Mouse (Mus musculus): ENCODE measurements around the gene Cd3g. TPM values are rescaled to one million over a fixed set of nuclear protein-coding genes. Genes with fewer than 3 reads are reported as not detected.
"Not testable (repeated sequence)": the region's sequence is repeated elsewhere in the genome, so short reads cannot be mapped to it uniquely, and the experiment has no call there.

The Cd3g gene
- total and polyA plus RNA-seq, 2 experiments from 2014 or later: not detected

DNA sequence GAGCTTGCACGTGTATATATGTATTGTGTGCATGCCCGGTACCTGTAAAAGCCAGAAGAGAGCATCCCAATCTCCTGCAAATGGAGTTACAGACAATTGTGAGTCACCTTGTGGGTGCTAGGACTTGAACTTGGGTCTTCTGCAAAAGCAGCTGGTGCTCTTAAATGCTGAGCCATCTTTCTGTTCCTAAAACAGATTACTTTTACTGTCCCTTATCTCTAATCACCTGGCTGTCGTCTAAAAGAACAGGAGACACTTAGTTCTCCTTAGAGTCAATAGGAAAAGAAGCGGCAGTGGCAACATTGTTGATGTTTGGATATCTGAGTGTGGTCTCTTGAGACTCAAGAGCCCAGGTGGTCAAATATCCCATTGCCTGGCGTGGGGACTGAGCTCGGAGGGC, 2.4 kb downstream of the Cd3g start:
- ATAC-seq (ENCODE audit: low FRiP score): no peak
- Histone ChIP-seq H3K4me3 (ENCODE audit: low read depth, low read length) (no peak overlapping the region), H3K4me1 (ENCODE audit: insufficient read depth, low read length) (no peaks in the 10 kb centered on the region), H3K27ac (ENCODE audit: low read depth, low read length) (no peak overlapping the region), H3K9ac (replicated peaks; ENCODE audit: low read length, poor library complexity, severe bottlenecking) (no peak overlapping the region), H3K27me3 (ENCODE audit: insufficient read depth, low read length) (peaks cover 8% of the 10 kb centered on the region), H3K4me2 (ENCODE audit: low read depth, low read length, poor library complexity, severe bottlenecking) (no peak overlapping the region), H3K36me3 (ENCODE audit: insufficient read depth, low read length) (no peaks in the 10 kb centered on the region), H3K9me3 (ENCODE audit: low read length) (no peaks in the 10 kb centered on the region)
- TF ChIP-seq CTCF (IDR thresholded peaks at IDR 0.05): no peak
- DNase-seq (ENCODE audit: low spot score): no peak
- 72% methylated on average over 6 of the region's 6 CpGs for WGBS

GRCm38 (mm10) chr9:44969450-44969849, 10.8 kb downstream of the Cd3g start:
- ATAC-seq (ENCODE audit: low FRiP score) (no peak), DNase-seq (ENCODE audit: low spot score) (no peak)
- H3K36me3 ChIP-seq (ENCODE audit: insufficient read depth, low read length): no peaks in the 10 kb centered on the region
- TF ChIP-seq CTCF (IDR thresholded peaks at IDR 0.05): peak; percentile 38
- WGBS: 86% methylated on average over 1 of the region's 1 CpGs
- no peak overlapping the region for H3K4me3 ChIP-seq (ENCODE audit: low read depth, low read length)
- peaks cover 4% of the 10 kb centered on the region; the same call in 1 of the 2 replicates for H3K4me1 ChIP-seq (ENCODE audit: insufficient read depth, low read length)
- H3K27ac ChIP-seq (ENCODE audit: low read depth, low read length): no peak overlapping the region
- no peaks in the 10 kb centered on the region for H3K9me3 ChIP-seq (ENCODE audit: low read length)
- H3K4me2 ChIP-seq (ENCODE audit: low read depth, low read length, poor library complexity, severe bottlenecking): no peak overlapping the region
- H3K27me3 ChIP-seq (ENCODE audit: insufficient read depth, low read length): peaks cover 4% of the 10 kb centered on the region; the same call in 1 of the 2 replicates
- H3K9ac ChIP-seq (replicated peaks; ENCODE audit: low read length, poor library complexity, severe bottlenecking): no peak overlapping the region

DNA sequence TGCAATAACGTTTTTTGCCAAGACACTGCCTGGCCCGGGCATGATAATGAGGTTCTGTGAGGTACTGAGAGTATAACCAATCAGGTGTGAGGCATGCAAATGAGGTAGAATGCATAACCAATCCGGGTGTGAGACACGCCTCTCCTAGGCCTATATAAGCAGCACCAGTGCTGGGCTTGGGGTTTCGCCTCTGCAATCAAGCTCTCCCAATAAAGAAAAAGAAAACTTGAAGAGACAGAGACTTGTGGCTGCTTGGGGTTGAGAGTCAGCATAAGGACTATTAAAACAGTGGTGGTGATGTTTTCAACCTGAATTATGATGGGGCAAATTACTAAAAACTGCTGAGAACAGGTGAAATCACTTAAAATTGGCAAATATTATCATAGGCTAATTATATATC, 12.5 kb downstream of the Cd3g start:
- H3K36me3 ChIP-seq (ENCODE audit: insufficient read depth, low read length); H3K27ac ChIP-seq (ENCODE audit: low read depth, low read length); ATAC-seq (ENCODE audit: low FRiP score); H3K9me3 ChIP-seq (ENCODE audit: low read length); H3K27me3 ChIP-seq (ENCODE audit: insufficient read depth, low read length); H3K4me2 ChIP-seq (ENCODE audit: low read depth, low read length, poor library complexity, severe bottlenecking); H3K9ac ChIP-seq (replicated peaks; ENCODE audit: low read length, poor library complexity, severe bottlenecking); DNase-seq (ENCODE audit: low spot score); H3K4me1 ChIP-seq (ENCODE audit: insufficient read depth, low read length); H3K4me3 ChIP-seq (ENCODE audit: low read depth, low read length): not testable (repeated sequence)
- WGBS: 79% methylated on average over 5 of the region's 5 CpGs

DNA sequence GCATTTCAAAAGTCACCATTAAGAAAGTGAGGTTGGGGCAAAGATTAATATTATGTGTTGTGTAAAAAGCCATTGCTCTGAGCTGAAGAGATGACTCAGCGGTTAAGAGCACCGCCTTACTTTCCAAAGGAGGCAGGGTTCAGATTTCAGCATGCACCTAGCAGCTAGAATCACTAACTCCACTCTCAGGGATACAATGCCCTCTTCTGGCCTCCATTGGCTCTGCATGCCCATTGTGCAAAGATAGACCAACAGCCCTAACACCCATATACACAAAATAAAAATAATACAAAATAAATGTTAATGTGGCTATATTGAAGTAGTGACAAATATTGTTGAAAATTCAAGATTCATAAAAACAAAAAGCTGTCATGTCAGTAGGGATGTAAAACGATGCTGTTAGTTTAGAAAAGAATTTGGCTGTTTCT, 13.4 kb downstream of the Cd3g start:
- WGBS: 22% methylated on average over 3 of the region's 3 CpGs
- Histone ChIP-seq H3K27me3 (ENCODE audit: insufficient read depth, low read length) (no peaks in the 10 kb centered on the region), H3K4me1 (ENCODE audit: insufficient read depth, low read length) (peaks cover 6% of the 10 kb centered on the region; the same call in 1 of the 2 replicates), H3K27ac (ENCODE audit: low read depth, low read length) (no peak overlapping the region), H3K4me2 (ENCODE audit: low read depth, low read length, poor library complexity, severe bottlenecking) (no peak overlapping the region), H3K36me3 (ENCODE audit: insufficient read depth, low read length) (no peaks in the 10 kb centered on the region), H3K9ac (replicated peaks; ENCODE audit: low read length, poor library complexity, severe bottlenecking) (no peak overlapping the region), H3K4me3 (ENCODE audit: low read depth, low read length) (no peak overlapping the region), H3K9me3 (ENCODE audit: low read length) (no peaks in the 10 kb centered on the region)
- ATAC-seq (ENCODE audit: low FRiP score): no peak
- peak; percentile 61 for DNase-seq (ENCODE audit: low spot score)
- TF ChIP-seq CTCF (IDR thresholded peaks at IDR 0.05): peak; percentile 80

- 14% methylated on average over 10 of the region's 10 CpGs for WGBS
- DNase-seq (ENCODE audit: low spot score) (no peak), ATAC-seq (ENCODE audit: low FRiP score) (peak; percentile 21; the same call in 1 of the 2 replicates)
- peaks cover 6% of the 10 kb centered on the region; the same call in 1 of the 2 replicates for H3K4me1 ChIP-seq (ENCODE audit: insufficient read depth, low read length)
- H3K9ac ChIP-seq (replicated peaks; ENCODE audit: low read length, poor library complexity, severe bottlenecking): peak overlapping the region; percentile 30; the same call in 1 of the 2 replicates
- H3K9me3 ChIP-seq (ENCODE audit: low read length): no peaks in the 10 kb centered on the region
- H3K36me3 ChIP-seq (ENCODE audit: insufficient read depth, low read length): peaks cover 4% of the 10 kb centered on the region; the same call in 1 of the 2 replicates
- H3K4me3 ChIP-seq (ENCODE audit: low read depth, low read length): peak overlapping the region; percentile 76
- no peaks in the 10 kb centered on the region for H3K27me3 ChIP-seq (ENCODE audit: insufficient read depth, low read length)
- peak overlapping the region; percentile 48 for H3K27ac ChIP-seq (ENCODE audit: low read depth, low read length)
- TF ChIP-seq CTCF (IDR thresholded peaks at IDR 0.05): no peak
- peak overlapping the region; percentile 60 for H3K4me2 ChIP-seq (ENCODE audit: low read depth, low read length, poor library complexity, severe bottlenecking)
Measured at GRCm38 (mm10) chr9:44965833-44966466, 14.3 kb downstream of the Cd3g start.

DNA sequence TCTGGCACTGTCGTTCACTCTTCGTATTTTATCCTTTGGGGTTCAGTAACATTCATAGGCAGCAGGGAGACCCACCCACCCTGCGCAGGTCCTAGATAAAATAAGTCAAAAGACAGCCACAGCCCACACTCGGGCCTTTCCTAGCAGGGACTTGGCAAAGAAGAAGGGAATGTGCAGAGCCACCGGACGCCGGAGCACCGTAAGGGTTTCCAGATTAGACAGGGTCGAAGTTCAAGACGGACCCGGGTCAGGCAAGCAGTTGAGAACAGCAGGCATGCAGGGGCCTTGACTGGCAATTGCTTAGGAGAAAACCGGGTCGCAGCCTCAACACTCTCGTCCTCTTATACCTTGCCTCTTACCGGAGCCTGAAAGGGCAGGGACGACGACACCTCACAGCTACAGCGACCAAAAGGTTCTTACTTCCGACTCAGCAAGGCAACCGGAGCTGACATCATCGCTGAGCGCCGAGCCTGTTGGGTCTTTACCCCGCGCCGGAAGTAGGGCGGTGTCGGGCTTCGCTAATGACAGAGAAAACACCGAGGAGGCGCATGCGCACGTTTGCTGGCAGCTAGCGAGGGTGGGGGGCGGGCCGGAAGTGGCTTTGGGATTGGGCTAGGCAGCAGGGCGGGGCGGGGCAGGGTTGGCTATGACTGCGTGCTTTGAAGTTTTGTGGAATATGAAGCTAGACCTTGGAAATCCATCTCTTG, 15.0 kb downstream of the Cd3g start, which contains the start of gene Ube4a:
Gene Ube4a (minus strand): TSS at position 475 of the 707 bp plus-strand sequence.
- Histone ChIP-seq H3K27ac (ENCODE audit: low read depth, low read length) (peak within 1 kb of the TSS; percentile 70), H3K27me3 (ENCODE audit: insufficient read depth, low read length) (no peaks in the 10 kb centered on the region), H3K9me3 (ENCODE audit: low read length) (no peaks in the 10 kb centered on the region), H3K4me1 (ENCODE audit: insufficient read depth, low read length) (peaks cover 6% of the 10 kb centered on the region; the same call in 1 of the 2 replicates), H3K4me3 (ENCODE audit: low read depth, low read length) (peak within 1 kb of the TSS; percentile 76), H3K9ac (replicated peaks; ENCODE audit: low read length, poor library complexity, severe bottlenecking) (peak within 1 kb of the TSS; percentile 74), H3K36me3 (ENCODE audit: insufficient read depth, low read length) (peaks cover 4% of the 10 kb centered on the region; the same call in 1 of the 2 replicates), H3K4me2 (ENCODE audit: low read depth, low read length, poor library complexity, severe bottlenecking) (peak within 1 kb of the TSS; percentile 71)
- under 1% methylated on average over 39 of the region's 39 CpGs for WGBS
- DNase-seq (ENCODE audit: low spot score) (peak; percentile 99), ATAC-seq (ENCODE audit: low FRiP score) (peak; percentile 96)
- no peak for TF ChIP-seq CTCF (IDR thresholded peaks at IDR 0.05)
